Mouse (Mus musculus): ENCODE results near the gene Atf6. TPM values are rescaled to one million over a fixed set of nuclear protein-coding genes. Genes with fewer than 3 reads are reported as not detected.

Atf6 gene
- polyA plus RNA-seq, 1 experiment from 2014 or later, result 6.2 TPM

- Histone ChIP-seq H3K9ac (ENCODE audit: low read length) (no peak overlapping the region), H3K9me3 (ENCODE audit: control insufficient read depth, low read length) (no peaks in the 10 kb centered on the region), H3K27me3 (ENCODE audit: control insufficient read depth, insufficient read depth, low read length) (no peaks in the 10 kb centered on the region), H3K36me3 (ENCODE audit: control insufficient read depth, insufficient read depth, low read length) (no peaks in the 10 kb centered on the region; the same call in 1 of the 2 replicates), H3K4me1 (replicated peaks; ENCODE audit: control insufficient read depth, insufficient read depth) (no peaks in the 10 kb centered on the region), H3K4me3 (ENCODE audit: low read depth, low read length) (no peak overlapping the region), H3K4me2 (replicated peaks; ENCODE audit: low read depth) (no peak overlapping the region), H3K27ac (replicated peaks) (no peak overlapping the region)
- WGBS, result 77% methylated on average over 6 of the region's 6 CpGs
- DNase-seq (ENCODE audit: low spot score) (no peak), ATAC-seq (ENCODE audit: low FRiP score, low TSS enrichment) (no peak)
- no peak for TF ChIP-seq EP300 (optimal IDR thresholded peaks at IDR 0.05)
- no peak for TF ChIP-seq CTCF (IDR thresholded peaks at IDR 0.05; ENCODE audit: low read depth)
These were observed 164.6 kb downstream of the Atf6 start for GRCm38 (mm10) chr1:170702958-170703357.

- TF ChIP-seq EP300 (optimal IDR thresholded peaks at IDR 0.05), result no peak
- no peak for TF ChIP-seq CTCF (IDR thresholded peaks at IDR 0.05; ENCODE audit: low read depth)
- H3K4me1 ChIP-seq (replicated peaks; ENCODE audit: control insufficient read depth, insufficient read depth), result no peaks in the 10 kb centered on the region
- no peaks in the 10 kb centered on the region for H3K27me3 ChIP-seq (ENCODE audit: control insufficient read depth, insufficient read depth, low read length)
- no peak overlapping the region for H3K27ac ChIP-seq (replicated peaks)
- H3K9ac ChIP-seq (ENCODE audit: low read length), result no peak overlapping the region
- no peak overlapping the region for H3K4me3 ChIP-seq (ENCODE audit: low read depth, low read length)
- no peaks in the 10 kb centered on the region for H3K9me3 ChIP-seq (ENCODE audit: control insufficient read depth, low read length)
- WGBS, result 79% methylated on average over 2 of the region's 2 CpGs
- DNase-seq (ENCODE audit: low spot score) (no peak), ATAC-seq (ENCODE audit: low FRiP score, low TSS enrichment) (no peak)
- H3K36me3 ChIP-seq (ENCODE audit: control insufficient read depth, insufficient read depth, low read length), result no peaks in the 10 kb centered on the region; the same call in 1 of the 2 replicates
- H3K4me2 ChIP-seq (replicated peaks; ENCODE audit: low read depth), result no peak overlapping the region
These were observed 165.3 kb downstream of the Atf6 start for GRCm38 (mm10) chr1:170702263-170702662.

GRCm38 (mm10) chr1:170701582-170701981 lies 166.0 kb downstream of the Atf6 start:
- ATAC-seq (ENCODE audit: low FRiP score, low TSS enrichment) (no peak), DNase-seq (ENCODE audit: low spot score) (no peak)
- Histone ChIP-seq H3K36me3 (ENCODE audit: control insufficient read depth, insufficient read depth, low read length) (no peaks in the 10 kb centered on the region), H3K9ac (ENCODE audit: low read length) (no peak overlapping the region), H3K9me3 (ENCODE audit: control insufficient read depth, low read length) (no peaks in the 10 kb centered on the region), H3K27me3 (ENCODE audit: control insufficient read depth, insufficient read depth, low read length) (no peaks in the 10 kb centered on the region), H3K4me3 (ENCODE audit: low read depth, low read length) (no peak overlapping the region), H3K4me2 (replicated peaks; ENCODE audit: low read depth) (no peak overlapping the region), H3K27ac (replicated peaks) (no peak overlapping the region), H3K4me1 (replicated peaks; ENCODE audit: control insufficient read depth, insufficient read depth) (no peaks in the 10 kb centered on the region)
- WGBS, result 72% methylated on average over 8 of the region's 8 CpGs
- no peak for TF ChIP-seq EP300 (optimal IDR thresholded peaks at IDR 0.05)
- no peak for TF ChIP-seq CTCF (IDR thresholded peaks at IDR 0.05; ENCODE audit: low read depth)

- ATAC-seq (ENCODE audit: low FRiP score, low TSS enrichment), result no peak
- Histone ChIP-seq H3K27me3 (ENCODE audit: control insufficient read depth, insufficient read depth, low read length) (no peaks in the 10 kb centered on the region), H3K9ac (ENCODE audit: low read length) (no peak overlapping the region), H3K9me3 (ENCODE audit: control insufficient read depth, low read length) (no peaks in the 10 kb centered on the region), H3K4me3 (ENCODE audit: low read depth, low read length) (no peak overlapping the region), H3K4me2 (replicated peaks; ENCODE audit: low read depth) (no peak overlapping the region), H3K27ac (replicated peaks) (0 out of 2 replicates have a peak overlapping the region, but pooled peaks have one; percentile 13), H3K36me3 (ENCODE audit: control insufficient read depth, insufficient read depth, low read length) (no peaks in the 10 kb centered on the region), H3K4me1 (replicated peaks; ENCODE audit: control insufficient read depth, insufficient read depth) (no peaks in the 10 kb centered on the region)
- 51% methylated on average over 3 of the region's 3 CpGs for WGBS
- DNase-seq (ENCODE audit: low spot score), result no peak
- TF ChIP-seq CTCF (IDR thresholded peaks at IDR 0.05; ENCODE audit: low read depth), result no peak
- no peak for TF ChIP-seq EP300 (optimal IDR thresholded peaks at IDR 0.05)
These were observed 166.4 kb downstream of the Atf6 start for GRCm38 (mm10) chr1:170701178-170701577.

- no peaks in the 10 kb centered on the region for H3K36me3 ChIP-seq (ENCODE audit: control insufficient read depth, insufficient read depth, low read length)
- no peaks in the 10 kb centered on the region for H3K27me3 ChIP-seq (ENCODE audit: control insufficient read depth, insufficient read depth, low read length)
- no peak for TF ChIP-seq CTCF (IDR thresholded peaks at IDR 0.05; ENCODE audit: low read depth)
- TF ChIP-seq EP300 (optimal IDR thresholded peaks at IDR 0.05), result no peak
- H3K9ac ChIP-seq (ENCODE audit: low read length), result no peak overlapping the region
- H3K27ac ChIP-seq (replicated peaks), result no peak overlapping the region
- no peak overlapping the region for H3K4me3 ChIP-seq (ENCODE audit: low read depth, low read length)
- no peak overlapping the region for H3K4me2 ChIP-seq (replicated peaks; ENCODE audit: low read depth)
- WGBS, result 78% methylated on average over 3 of the region's 3 CpGs
- DNase-seq (ENCODE audit: low spot score) (no peak), ATAC-seq (ENCODE audit: low FRiP score, low TSS enrichment) (no peak)
- H3K9me3 ChIP-seq (ENCODE audit: control insufficient read depth, low read length), result no peaks in the 10 kb centered on the region
- H3K4me1 ChIP-seq (replicated peaks; ENCODE audit: control insufficient read depth, insufficient read depth), result no peaks in the 10 kb centered on the region
These were observed 167.0 kb downstream of the Atf6 start for GRCm38 (mm10) chr1:170700496-170701027.

GRCm38 (mm10) chr1:170699553-170699952 lies 168.0 kb downstream of the Atf6 start:
- Histone ChIP-seq H3K9me3 (ENCODE audit: control insufficient read depth, low read length) (no peaks in the 10 kb centered on the region), H3K27me3 (ENCODE audit: control insufficient read depth, insufficient read depth, low read length) (no peaks in the 10 kb centered on the region), H3K4me1 (replicated peaks; ENCODE audit: control insufficient read depth, insufficient read depth) (no peaks in the 10 kb centered on the region), H3K27ac (replicated peaks) (peak overlapping the region; percentile 40; the same call in 1 of the 2 replicates), H3K36me3 (ENCODE audit: control insufficient read depth, insufficient read depth, low read length) (no peaks in the 10 kb centered on the region), H3K4me3 (ENCODE audit: low read depth, low read length) (no peak overlapping the region), H3K9ac (ENCODE audit: low read length) (no peak overlapping the region), H3K4me2 (replicated peaks; ENCODE audit: low read depth) (no peak overlapping the region)
- WGBS, result 49% methylated on average over 9 of the region's 9 CpGs
- DNase-seq (ENCODE audit: low spot score), result no peak
- TF ChIP-seq CTCF (IDR thresholded peaks at IDR 0.05; ENCODE audit: low read depth) (no peak), EP300 (optimal IDR thresholded peaks at IDR 0.05) (no peak)
- peak; percentile 69; the same call in 1 of the 2 replicates for ATAC-seq (ENCODE audit: low FRiP score, low TSS enrichment)

Data from stomach, postnatal 0 days (tissue).